Mouse (Mus musculus): ENCODE measurements at regions not wholly inside any gene's neighbourhood (a gene's known extent, or its start where the extent isn't known, plus 50 kb on each side); places are given as distances from the start of the nearest gene placed in this dataset.

GRCm38 (mm10) chr1:190639846-190640245 is 271.7 kb downstream of the Rps6kc1 start:
- H3K27ac ChIP-seq: no peak overlapping the region
- WGBS: 84% methylated on average over 11 of the region's 11 CpGs
- no peak for ATAC-seq (ENCODE audit: low FRiP score, low read depth)
- H3K9ac ChIP-seq: no peak overlapping the region
- H3K27me3 ChIP-seq: no peaks in the 10 kb centered on the region
- no peaks in the 10 kb centered on the region for H3K9me3 ChIP-seq
- H3K4me2 ChIP-seq (replicated peaks): no peak overlapping the region
- H3K4me3 ChIP-seq: no peak overlapping the region
- H3K4me1 ChIP-seq: no peaks in the 10 kb centered on the region
- H3K36me3 ChIP-seq: no peaks in the 10 kb centered on the region

- H3K4me1 ChIP-seq: no peaks in the 10 kb centered on the region
- no peak overlapping the region for H3K27ac ChIP-seq
- H3K27me3 ChIP-seq: no peaks in the 10 kb centered on the region
- no peak overlapping the region for H3K9ac ChIP-seq
- H3K4me2 ChIP-seq (replicated peaks): no peak overlapping the region
- no peaks in the 10 kb centered on the region for H3K36me3 ChIP-seq
- no peaks in the 10 kb centered on the region for H3K9me3 ChIP-seq
- WGBS: 89% methylated on average over 2 of the region's 2 CpGs
- ATAC-seq (ENCODE audit: low FRiP score, low read depth): no peak
- no peak overlapping the region for H3K4me3 ChIP-seq
These were observed 276.6 kb downstream of the Rps6kc1 start for GRCm38 (mm10) chr1:190634935-190635334.

- Histone ChIP-seq H3K9ac (no peak overlapping the region), H3K27me3 (no peaks in the 10 kb centered on the region), H3K4me1 (no peaks in the 10 kb centered on the region), H3K9me3 (no peaks in the 10 kb centered on the region), H3K4me2 (replicated peaks) (no peak overlapping the region), H3K27ac (no peak overlapping the region), H3K36me3 (no peaks in the 10 kb centered on the region), H3K4me3 (no peak overlapping the region)
- WGBS: 67% methylated on average over 2 of the region's 2 CpGs
- no peak for ATAC-seq (ENCODE audit: low FRiP score, low read depth)
These were observed 279.9 kb downstream of the Rps6kc1 start for GRCm38 (mm10) chr1:190631641-190632040.

DNA sequence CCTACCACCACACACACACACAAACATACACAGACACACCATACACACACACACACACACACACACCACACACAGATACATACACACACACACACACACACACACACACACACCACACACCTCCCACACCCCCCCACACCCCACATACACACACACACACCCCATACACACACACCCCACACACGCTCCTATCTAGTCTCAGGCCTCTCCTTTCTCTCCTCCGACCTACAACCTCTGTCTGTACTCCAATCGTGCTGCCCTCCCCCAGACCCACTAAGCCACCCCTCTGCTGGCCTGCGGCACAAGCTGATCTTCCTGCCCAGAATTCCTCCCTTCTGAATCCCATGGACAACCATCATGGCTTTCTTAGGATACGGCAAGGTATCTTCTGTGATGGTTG is 281.4 kb downstream of the Rps6kc1 start:
- no peak overlapping the region for H3K27ac ChIP-seq
- H3K4me1 ChIP-seq: no peaks in the 10 kb centered on the region
- no peaks in the 10 kb centered on the region for H3K9me3 ChIP-seq
- no peak overlapping the region for H3K9ac ChIP-seq
- no peaks in the 10 kb centered on the region for H3K36me3 ChIP-seq
- WGBS: 89% methylated on average over 5 of the region's 5 CpGs
- no peak for ATAC-seq (ENCODE audit: low FRiP score, low read depth)
- no peaks in the 10 kb centered on the region for H3K27me3 ChIP-seq
- H3K4me2 ChIP-seq (replicated peaks): no peak overlapping the region
- no peak overlapping the region for H3K4me3 ChIP-seq

- Histone ChIP-seq H3K36me3 (no peaks in the 10 kb centered on the region), H3K9ac (no peak overlapping the region), H3K4me2 (replicated peaks) (no peak overlapping the region), H3K27me3 (no peaks in the 10 kb centered on the region), H3K9me3 (peaks cover 8% of the 10 kb centered on the region; the same call in 1 of the 2 replicates), H3K4me1 (no peaks in the 10 kb centered on the region), H3K27ac (no peak overlapping the region), H3K4me3 (no peak overlapping the region)
- no peak for ATAC-seq (ENCODE audit: low FRiP score, low read depth)
- WGBS: 88% methylated on average over 8 of the region's 8 CpGs
These were observed 287.7 kb downstream of the Rps6kc1 start for GRCm38 (mm10) chr1:190623916-190624315.

- WGBS: 78% methylated on average over 3 of the region's 3 CpGs
These were observed 311.1 kb downstream of the Rps6kc1 start for GRCm38 (mm10) chr1:190600425-190600824.

GRCm38 (mm10) chr1:190599622-190600021 is 311.9 kb downstream of the Rps6kc1 start:
- Histone ChIP-seq H3K4me3 (no peak overlapping the region), H3K4me2 (replicated peaks) (no peak overlapping the region), H3K27me3 (0 out of 2 replicates have a peak, but pooled peaks cover 2% of the 10 kb centered on the region), H3K4me1 (no peaks in the 10 kb centered on the region), H3K9me3 (no peaks in the 10 kb centered on the region), H3K9ac (no peak overlapping the region), H3K36me3 (no peaks in the 10 kb centered on the region), H3K27ac (no peak overlapping the region)
- WGBS: 84% methylated on average over 11 of the region's 11 CpGs
- no peak for ATAC-seq (ENCODE audit: low FRiP score, low read depth)

More at GRCm38 (mm10) chr1:190600425-190600824, 311.1 kb downstream of the Rps6kc1 start:
- Histone ChIP-seq H3K4me1 (no peaks in the 10 kb centered on the region), H3K27ac (no peak overlapping the region), H3K4me2 (replicated peaks) (no peak overlapping the region), H3K9me3 (no peaks in the 10 kb centered on the region), H3K27me3 (0 out of 2 replicates have a peak, but pooled peaks cover 2% of the 10 kb centered on the region), H3K9ac (no peak overlapping the region), H3K4me3 (no peak overlapping the region), H3K36me3 (no peaks in the 10 kb centered on the region)
- no peak for ATAC-seq (ENCODE audit: low FRiP score, low read depth)

DNA sequence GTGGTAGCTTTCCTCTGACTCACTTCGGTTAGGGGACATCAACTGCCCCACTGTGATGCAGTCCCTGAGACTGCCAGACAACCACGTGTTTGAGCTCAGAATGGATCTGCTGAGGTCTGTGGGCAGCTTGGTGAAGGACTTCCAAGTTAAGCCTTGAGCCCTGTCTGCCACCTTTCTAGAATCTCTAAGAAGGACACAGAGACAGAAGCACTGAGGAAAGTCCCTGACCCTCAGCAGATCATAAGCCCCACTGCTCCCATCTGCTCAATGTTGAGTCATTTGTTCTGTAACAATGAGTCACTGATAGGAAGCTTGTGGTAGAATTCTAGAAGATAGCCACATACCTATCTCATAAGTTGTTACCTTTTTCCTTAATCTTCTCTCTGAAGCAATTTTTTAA is 315.4 kb downstream of the Rps6kc1 start:
- H3K9me3 ChIP-seq: no peaks in the 10 kb centered on the region
- H3K9ac ChIP-seq: no peak overlapping the region
- no peak overlapping the region for H3K4me3 ChIP-seq
- H3K4me2 ChIP-seq (replicated peaks): no peak overlapping the region
- 0 out of 2 replicates have a peak, but pooled peaks cover 2% of the 10 kb centered on the region for H3K27me3 ChIP-seq
- 86% methylated on average over 2 of the region's 2 CpGs for WGBS
- no peak overlapping the region for H3K27ac ChIP-seq
- no peaks in the 10 kb centered on the region for H3K36me3 ChIP-seq
- no peaks in the 10 kb centered on the region for H3K4me1 ChIP-seq
- no peak for ATAC-seq (ENCODE audit: low FRiP score, low read depth)

DNA sequence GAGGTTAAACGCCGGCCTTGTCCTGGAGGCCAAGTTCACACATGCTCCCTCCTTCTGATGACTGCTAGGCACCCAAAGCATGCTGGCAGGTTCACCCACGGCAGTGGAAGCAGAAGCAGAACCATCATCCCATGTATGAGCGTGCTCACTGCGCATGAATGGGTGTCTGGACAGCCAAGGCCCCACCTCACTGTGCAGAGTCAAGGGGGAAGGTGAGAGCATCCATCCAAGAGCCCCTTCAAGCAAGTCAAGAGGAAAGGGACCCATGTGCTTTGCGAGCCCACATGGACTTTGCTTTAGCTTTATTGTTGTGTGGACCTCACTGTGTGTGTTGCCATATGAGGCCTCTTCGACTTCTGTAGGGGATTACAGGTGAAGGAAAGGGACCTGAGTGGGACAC is 319.9 kb downstream of the Rps6kc1 start:
- H3K9ac ChIP-seq: no peak overlapping the region
- no peaks in the 10 kb centered on the region for H3K36me3 ChIP-seq
- H3K4me3 ChIP-seq: no peak overlapping the region
- H3K4me1 ChIP-seq: no peaks in the 10 kb centered on the region
- H3K4me2 ChIP-seq (replicated peaks): no peak overlapping the region
- 93% methylated on average over 7 of the region's 7 CpGs for WGBS
- H3K27me3 ChIP-seq: no peaks in the 10 kb centered on the region
- ATAC-seq (ENCODE audit: low FRiP score, low read depth): no peak
- no peaks in the 10 kb centered on the region for H3K9me3 ChIP-seq
- H3K27ac ChIP-seq: no peak overlapping the region

DNA sequence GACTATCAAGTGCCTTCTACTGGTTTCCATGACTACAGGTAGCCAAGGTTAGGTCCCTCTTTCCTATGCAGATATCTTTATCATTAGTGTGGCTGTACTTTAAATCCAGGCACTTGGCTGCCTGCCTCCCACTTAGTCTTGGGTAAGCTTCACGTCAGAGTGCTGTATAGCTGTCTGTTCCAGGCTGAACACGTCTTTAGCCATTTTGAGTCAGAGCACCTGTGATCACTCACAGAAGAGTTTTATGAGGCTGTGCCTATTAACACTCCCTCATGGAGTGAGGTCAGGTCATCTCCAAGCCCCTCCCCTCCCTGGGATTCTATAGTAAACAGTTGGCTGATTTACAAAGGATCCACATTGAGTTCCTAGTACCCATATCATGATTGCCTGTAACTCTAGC is 322.0 kb downstream of the Rps6kc1 start:
- no peaks in the 10 kb centered on the region for H3K4me1 ChIP-seq
- H3K4me3 ChIP-seq: no peak overlapping the region
- no peak overlapping the region for H3K4me2 ChIP-seq (replicated peaks)
- whole genome bisulfite sequencing: 10% methylated on average over 2 of the region's 2 CpGs
- no peaks in the 10 kb centered on the region for H3K36me3 ChIP-seq
- H3K27me3 ChIP-seq: peaks cover 4% of the 10 kb centered on the region
- no peaks in the 10 kb centered on the region for H3K9me3 ChIP-seq
- no peak for ATAC-seq (ENCODE audit: low FRiP score, low read depth)
- no peak overlapping the region for H3K27ac ChIP-seq
- no peak overlapping the region for H3K9ac ChIP-seq

DNA sequence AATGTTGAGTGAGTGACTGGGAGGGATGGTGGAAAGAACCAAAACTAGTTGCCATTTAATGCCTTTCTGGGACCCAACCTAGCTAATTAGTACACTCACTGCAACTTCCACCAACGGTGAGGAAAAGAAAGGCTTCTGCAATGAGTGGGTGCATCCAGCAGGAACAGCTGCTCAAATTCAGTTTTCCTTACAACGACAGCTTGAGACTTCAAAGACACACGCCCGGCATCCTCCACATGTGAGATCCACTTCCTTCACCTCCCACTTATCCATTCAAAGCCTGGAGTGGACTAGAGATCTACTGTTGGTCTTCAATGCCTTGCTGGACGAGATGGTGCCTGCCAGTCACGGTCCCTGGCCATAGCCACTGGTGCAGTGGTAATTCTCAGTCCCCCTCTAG is 328.3 kb downstream of the Rps6kc1 start:
- no peak overlapping the region for H3K4me2 ChIP-seq (replicated peaks)
- no peaks in the 10 kb centered on the region for H3K36me3 ChIP-seq
- no peak overlapping the region for H3K9ac ChIP-seq
- no peaks in the 10 kb centered on the region for H3K9me3 ChIP-seq
- H3K27ac ChIP-seq: no peak overlapping the region
- H3K4me1 ChIP-seq: no peaks in the 10 kb centered on the region
- H3K4me3 ChIP-seq: no peak overlapping the region
- 75% methylated on average over 6 of the region's 6 CpGs for WGBS
- peaks cover 4% of the 10 kb centered on the region for H3K27me3 ChIP-seq
- no peak for ATAC-seq (ENCODE audit: low FRiP score, low read depth)

GRCm38 (mm10) chr1:190580653-190581052 is 330.9 kb downstream of the Rps6kc1 start:
- no peak overlapping the region for H3K4me2 ChIP-seq (replicated peaks)
- H3K4me1 ChIP-seq: no peaks in the 10 kb centered on the region
- WGBS: 77% methylated on average over 1 of the region's 1 CpGs
- no peak for ATAC-seq (ENCODE audit: low FRiP score, low read depth)
- no peak overlapping the region for H3K4me3 ChIP-seq
- H3K27me3 ChIP-seq: peaks cover 4% of the 10 kb centered on the region
- H3K9me3 ChIP-seq: no peaks in the 10 kb centered on the region
- no peaks in the 10 kb centered on the region for H3K36me3 ChIP-seq
- H3K9ac ChIP-seq: no peak overlapping the region
- no peak overlapping the region for H3K27ac ChIP-seq

GRCm38 (mm10) chr1:190570981-190571380 is 340.6 kb downstream of the Rps6kc1 start:
- Histone ChIP-seq H3K27ac (no peak overlapping the region), H3K4me2 (replicated peaks) (no peak overlapping the region), H3K9me3 (no peaks in the 10 kb centered on the region), H3K9ac (no peak overlapping the region), H3K4me1 (no peaks in the 10 kb centered on the region), H3K36me3 (no peaks in the 10 kb centered on the region), H3K27me3 (no peaks in the 10 kb centered on the region), H3K4me3 (no peak overlapping the region)
- ATAC-seq (ENCODE audit: low FRiP score, low read depth): no peak
- WGBS: 53% methylated on average over 4 of the region's 4 CpGs
